26 mouse cellular contexts compared by ENCODE assay signal in the genomic region with DNA sequence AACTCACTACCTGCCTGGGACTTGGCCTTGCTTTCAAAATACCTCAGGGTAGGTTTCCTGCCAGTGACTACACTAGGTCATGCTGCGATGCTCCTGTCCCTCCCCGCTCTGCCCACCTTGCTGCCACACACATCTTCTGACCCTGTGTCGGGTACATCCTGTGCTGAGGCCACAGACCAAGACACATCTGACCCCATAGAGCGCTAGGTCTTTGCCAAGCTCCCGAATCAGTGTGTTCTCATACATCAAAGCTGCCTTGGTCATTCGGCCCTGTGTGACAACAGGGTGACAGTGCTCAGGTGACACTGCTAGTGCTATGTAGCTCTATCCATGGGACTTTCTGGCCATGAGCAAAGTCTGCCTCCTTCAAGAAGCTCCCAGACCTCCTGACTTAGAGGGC. TPM values are rescaled to one million over a fixed set of nuclear protein-coding genes. Genes with fewer than 3 reads are reported as not detected.
"Had no signal": no experiment of that assay in that cellular context is flagged by ENCODE, and none has a peak within 500 bp of the region (broad histone marks: within the 10 kb centered on the region; RNA-seq: fewer than 3 reads in every experiment).

No protein-coding gene starts in this region.

- ATAC-seq: hindbrain, embryonic 16.5 days; inflammation-experienced regulatory T-cells, adult 6 months; intestine, embryonic 15.5 days; intestine, postnatal 0 days had no signal

- H3K9me3 ChIP-seq: heart, embryonic 10.5 days; heart, embryonic 12.5 days; hindbrain, embryonic 10.5 days; hindbrain, embryonic 12.5 days; intestine, embryonic 15.5 days; limb, embryonic 10.5 days; limb, embryonic 12.5 days had no signal

- H3K9ac ChIP-seq: heart, embryonic 12.5 days; hindbrain, embryonic 12.5 days; hindbrain, embryonic 14.5 days; intestine, embryonic 15.5 days; limb, embryonic 12.5 days; liver, embryonic 13.5 days had no signal

- H3K27ac ChIP-seq: gastrocnemius, adult 2 months; heart, embryonic 10.5 days; hindbrain, embryonic 10.5 days; hindbrain, embryonic 12.5 days; hindbrain, embryonic 14.5 days; intestine, embryonic 15.5 days; layer of hippocampus, adult 2 months; left cerebral cortex, adult 2 months; limb, embryonic 10.5 days; limb, embryonic 12.5 days; liver, embryonic 13.5 days had no signal

- H3K4me3 ChIP-seq: gastrocnemius, adult 2 months; heart, embryonic 10.5 days; heart, embryonic 12.5 days; hindbrain, embryonic 10.5 days; hindbrain, embryonic 12.5 days; intestine, embryonic 15.5 days; layer of hippocampus, adult 2 months; left cerebral cortex, adult 2 months; limb, embryonic 10.5 days; limb, embryonic 12.5 days; liver, embryonic 13.5 days had no signal

- DNase-seq: gastrocnemius, adult 2 months; gastrocnemius, postnatal 10 days; gastrocnemius, postnatal 25 days; heart, postnatal 10 days; heart, postnatal 4 days; kidney, adult 18-20 months; kidney, adult 8-10 months; kidney, postnatal 10 days; kidney, postnatal 4 days; liver; liver, embryonic 13.5 days had no signal

- H3K27me3 ChIP-seq: heart, embryonic 12.5 days; hindbrain, embryonic 12.5 days; intestine, embryonic 15.5 days had no signal

- H3K4me2 ChIP-seq: heart, embryonic 12.5 days; hindbrain, embryonic 12.5 days; hindbrain, embryonic 14.5 days; intestine, embryonic 15.5 days; limb, embryonic 12.5 days; liver, embryonic 11.5 days; liver, embryonic 13.5 days had no signal

RNA-seq across cellular contexts. Expression of a gene that starts 3.9 kb away (rescaled TPM):
- total RNA-seq: granulocyte monocyte progenitor cell, adult 5-6 weeks had no signal
